Mouse (Mus musculus) forebrain, postnatal 0 days (tissue): ENCODE results near the gene Bmp2k. TPM values are rescaled to one million over a fixed set of nuclear protein-coding genes. Genes with fewer than 3 reads are reported as not detected.

Experiments used
- ATAC-seq: fragments of 200-750 bp; cut with Nextera tagmentation; 2 replicates; pipeline ENCODE4 v1.8.0; 2017; ENCODE audit warnings: mild to moderate bottlenecking, moderate library complexity
- DNase-seq: peaks from one replicate; pipeline ENCODE4 v3.0.0-alpha.2; 2015
- H3K27ac ChIP-seq: fragments of 300-500 bp; sonication (generic); 2 replicates; pipeline ENCODE4 v1.5.1; 2014; ENCODE audit warnings: low read depth, mild to moderate bottlenecking, antibody characterized with exemption, low read length, moderate library complexity, mixed read lengths
- H3K27me3 ChIP-seq: fragments of 300-500 bp; sonication (generic); 2 replicates; pipeline ENCODE4 v1.6.1; 2014; ENCODE audit warnings: mild to moderate bottlenecking, low read length, mixed read lengths; ENCODE audit not compliant: insufficient read depth
- H3K36me3 ChIP-seq: fragments of 300-500 bp; sonication (generic); 2 replicates; pipeline ENCODE4 v1.6.1; 2014; ENCODE audit warnings: mild to moderate bottlenecking, moderate library complexity; ENCODE audit not compliant: insufficient read depth
- H3K4me1 ChIP-seq: fragments of 300-500 bp; sonication (generic); 2 replicates; pipeline ENCODE4 v1.6.1; 2014; ENCODE audit warnings: antibody characterized with exemption; ENCODE audit not compliant: insufficient read depth
- H3K4me2 ChIP-seq: fragments of 300-500 bp; sonication (generic); 2 replicates; pipeline ENCODE4 v1.6.1; 2014; ENCODE audit warnings: low read depth, mild to moderate bottlenecking, moderate library complexity
- H3K4me3 ChIP-seq: fragments of 300-500 bp; sonication (generic); 2 replicates; pipeline ENCODE4 v1.5.1; 2014; ENCODE audit warnings: low read depth, low read length, mixed read lengths
- H3K9ac ChIP-seq: fragments of 300-500 bp; sonication (generic); 2 replicates; pipeline ENCODE4 v1.6.1; 2014; ENCODE audit warnings: mild to moderate bottlenecking
- H3K9me3 ChIP-seq: fragments of 300-500 bp; sonication (generic); 2 replicates; pipeline ENCODE4 v1.6.1; 2016; ENCODE audit warnings: low read length
- CTCF ChIP-seq: sonication (generic); IDR thresholded peaks from 2 replicates; pipeline ENCODE4 v1.5.1; 2016; ENCODE audit warnings: antibody characterized with exemption, control low read depth, low read depth
- WGBS: fragments of 180-500 bp; shearing (Covaris S2); extraction: QIAGEN DNeasy Blood & Tissue Kit; methylation state at CpG from one replicate; pipeline ENCODE4 v1.1.7; 2014; 5-methylcytosine and 5-hydroxymethylcytosine counted together
- polyA plus RNA-seq: library from polyadenylated mRNA; unstranded; fragments of >200 nt; fragmentation: Nextera tagmentation; extraction: Ambion mirVana; gene quantifications from 2 replicates; pipeline ENCODE4 v1.2.1, GENCODE M21; 2015
- total RNA-seq: library from RNA; depleted of rRNA; stranded (reverse); fragments of >200 nt; gene quantifications from 2 replicates; pipeline ENCODE4 v1.2.3, GENCODE M21; 2014

Bmp2k gene
- total and polyA plus RNA-seq, 2 experiments from 2014 or later: 7.1 to 17.9 TPM

DNA sequence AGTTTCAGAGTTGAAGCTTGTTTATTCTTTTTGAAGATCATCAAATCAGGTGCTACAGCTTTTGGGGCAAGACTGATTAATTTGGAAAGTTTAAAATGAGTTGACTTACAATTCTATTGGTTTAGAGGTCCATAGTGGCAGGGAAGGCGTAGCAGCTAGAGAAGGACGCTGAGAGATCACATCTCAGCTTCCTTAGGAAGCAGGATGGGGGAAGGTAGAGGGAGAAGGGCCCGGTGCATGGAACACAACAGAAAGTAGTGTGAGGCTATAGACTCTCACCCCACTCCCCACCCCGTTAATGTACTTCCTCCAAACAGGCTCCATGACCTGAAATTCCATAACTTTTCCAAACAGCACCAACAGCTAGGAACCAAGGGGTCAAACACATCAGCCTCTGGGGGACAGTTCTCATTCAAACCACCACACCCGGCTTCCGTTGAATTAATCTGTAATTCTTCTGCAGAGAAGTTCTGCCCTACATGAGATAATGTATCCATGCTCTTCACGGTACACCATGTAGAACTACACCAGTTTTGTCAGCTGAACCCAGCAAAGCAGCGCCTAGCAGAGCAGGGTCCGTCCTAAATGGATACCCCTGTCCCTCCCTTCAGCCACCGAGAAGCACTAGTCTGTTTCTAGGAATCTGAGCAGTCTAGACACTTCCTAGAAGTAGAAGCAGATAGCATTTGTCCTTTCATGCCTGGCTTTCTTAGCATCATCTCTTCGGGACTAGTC, 12.3 kb downstream of the Bmp2k start:
- Histone ChIP-seq H3K4me3 (no peak overlapping the region), H3K4me1 (no peaks in the 10 kb centered on the region), H3K27ac (no peak overlapping the region), H3K4me2 (no peak overlapping the region), H3K27me3 (no peaks in the 10 kb centered on the region), H3K36me3 (no peaks in the 10 kb centered on the region), H3K9me3 (no peaks in the 10 kb centered on the region), H3K9ac (no peak overlapping the region)
- ATAC-seq (no peak), DNase-seq (no peak)
- no peak for TF ChIP-seq CTCF
- WGBS: 93% methylated on average over 11 of the region's 11 CpGs

- TF ChIP-seq CTCF: peak; percentile 29; the same call in 1 of the 2 replicates
- ATAC-seq (peak; percentile 79), DNase-seq (peak; percentile 49)
- H3K36me3 ChIP-seq: no peaks in the 10 kb centered on the region
- H3K27ac ChIP-seq: peak overlapping the region; percentile 45
- no peak overlapping the region for H3K4me3 ChIP-seq
- H3K4me1 ChIP-seq: peaks cover 21% of the 10 kb centered on the region
- no peak overlapping the region for H3K9ac ChIP-seq
- no peaks in the 10 kb centered on the region for H3K9me3 ChIP-seq
- no peaks in the 10 kb centered on the region for H3K27me3 ChIP-seq
- H3K4me2 ChIP-seq: no peak overlapping the region
- 57% methylated on average over 11 of the region's 11 CpGs for WGBS
Observed at GRCm38 (mm10) chr5:97015781-97016508, 18.5 kb downstream of the Bmp2k start.

DNA sequence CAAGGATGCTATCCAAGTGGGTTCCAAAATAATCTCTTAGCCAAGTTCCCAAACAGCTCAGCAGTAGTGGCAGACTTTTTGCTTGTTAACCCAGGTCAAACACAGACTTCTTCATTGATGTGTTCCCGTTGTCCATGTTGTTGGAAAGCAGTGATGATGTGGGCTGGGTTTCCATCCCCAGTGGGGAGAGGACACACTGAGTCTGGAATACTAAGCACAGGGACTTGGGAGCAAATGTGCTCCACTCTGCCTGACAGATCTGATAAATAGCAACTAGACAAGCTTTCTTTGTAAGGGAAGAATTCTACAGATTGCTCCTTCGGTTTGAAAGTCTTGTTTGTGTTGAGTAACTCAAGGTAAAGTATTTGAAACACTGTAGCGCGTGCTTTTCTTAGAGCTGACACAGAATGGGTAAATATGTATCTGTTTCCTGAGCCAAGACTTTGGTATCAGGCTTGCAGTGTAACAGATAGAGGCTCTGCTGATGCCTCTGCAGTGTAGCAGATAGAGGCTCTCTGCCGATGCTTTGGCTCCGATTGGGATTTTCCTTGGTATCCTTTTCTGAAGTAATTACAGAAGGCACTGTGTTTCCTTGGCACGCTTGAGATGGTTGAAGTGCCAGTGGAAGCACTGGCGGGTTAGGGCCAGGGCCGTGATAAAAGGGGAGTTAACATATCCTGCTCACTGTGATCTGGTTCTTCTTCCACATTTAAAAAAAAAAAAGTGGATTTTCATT, 19.5 kb downstream of the Bmp2k start:
- Histone ChIP-seq H3K27me3 (no peaks in the 10 kb centered on the region), H3K36me3 (no peaks in the 10 kb centered on the region), H3K27ac (peak overlapping the region; percentile 45), H3K9ac (no peak overlapping the region), H3K4me2 (no peak overlapping the region), H3K4me3 (no peak overlapping the region), H3K9me3 (no peaks in the 10 kb centered on the region), H3K4me1 (peaks cover 21% of the 10 kb centered on the region)
- TF ChIP-seq CTCF: no peak
- DNase-seq (peak; percentile 47), ATAC-seq (peak; percentile 66)
- 46% methylated on average over 9 of the region's 9 CpGs for WGBS

GRCm38 (mm10) chr5:97022305-97023278, 25.1 kb downstream of the Bmp2k start:
- no peak overlapping the region for H3K4me2 ChIP-seq
- no peak for TF ChIP-seq CTCF
- no peaks in the 10 kb centered on the region for H3K4me1 ChIP-seq
- 66% methylated on average over 15 of the region's 15 CpGs for WGBS
- H3K27ac ChIP-seq: no peak overlapping the region
- ATAC-seq (0 out of 2 replicates have a peak, but pooled peaks have one; percentile 40), DNase-seq (no peak)
- H3K9me3 ChIP-seq: no peaks in the 10 kb centered on the region
- H3K9ac ChIP-seq: no peak overlapping the region
- no peaks in the 10 kb centered on the region for H3K27me3 ChIP-seq
- H3K36me3 ChIP-seq: no peaks in the 10 kb centered on the region
- no peak overlapping the region for H3K4me3 ChIP-seq

- DNase-seq (no peak), ATAC-seq (no peak)
- H3K4me1 ChIP-seq: no peaks in the 10 kb centered on the region
- H3K9ac ChIP-seq: no peak overlapping the region
- WGBS: 95% methylated on average over 5 of the region's 5 CpGs
- TF ChIP-seq CTCF: no peak
- no peaks in the 10 kb centered on the region for H3K27me3 ChIP-seq
- H3K9me3 ChIP-seq: no peaks in the 10 kb centered on the region
- no peaks in the 10 kb centered on the region for H3K36me3 ChIP-seq
- H3K4me2 ChIP-seq: no peak overlapping the region
- H3K4me3 ChIP-seq: no peak overlapping the region
- H3K27ac ChIP-seq: no peak overlapping the region
Observed at GRCm38 (mm10) chr5:97024834-97025233, 27.3 kb downstream of the Bmp2k start.

DNA sequence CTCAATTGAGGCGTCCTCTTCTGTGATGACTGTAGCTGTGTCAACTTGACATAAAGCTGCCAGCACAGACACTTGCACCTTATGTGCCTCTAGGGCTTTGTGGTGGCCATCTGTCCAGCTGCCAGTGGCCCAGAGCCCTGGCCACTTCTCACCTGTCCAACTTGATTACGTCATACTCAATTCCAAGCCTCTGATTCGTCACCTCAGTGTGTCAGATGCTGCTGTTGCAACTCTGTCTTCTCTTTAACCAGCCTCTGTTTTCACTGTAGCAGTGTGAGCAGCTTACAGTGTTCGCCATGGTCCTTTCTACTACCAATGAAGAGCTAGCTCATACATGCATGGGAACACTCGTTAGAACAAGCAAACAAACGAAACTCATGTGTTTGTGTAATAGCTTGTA, 28.2 kb downstream of the Bmp2k start:
- no peaks in the 10 kb centered on the region for H3K27me3 ChIP-seq
- no peaks in the 10 kb centered on the region for H3K4me1 ChIP-seq
- H3K36me3 ChIP-seq: no peaks in the 10 kb centered on the region
- ATAC-seq (no peak), DNase-seq (no peak)
- no peak overlapping the region for H3K4me2 ChIP-seq
- no peak overlapping the region for H3K4me3 ChIP-seq
- WGBS: 85% methylated on average over 6 of the region's 6 CpGs
- no peaks in the 10 kb centered on the region for H3K9me3 ChIP-seq
- no peak overlapping the region for H3K9ac ChIP-seq
- TF ChIP-seq CTCF: no peak
- H3K27ac ChIP-seq: no peak overlapping the region
